Mouse (Mus musculus) cerebellum, adult 2 months (tissue): ENCODE measurements around the gene Kcnd3. TPM values are rescaled to one million over a fixed set of nuclear protein-coding genes. Genes with fewer than 3 reads are reported as not detected.

Source experiments
- DNase-seq, 2 experiments: peaks; one replicate each; pipeline ENCODE4 v3.0.0; 2021
- H3K27ac ChIP-seq: fragments of 200-500 bp; 2 replicates; pipeline ENCODE4 v1.5.1; 2012; ENCODE audit warnings: low read length, control low read depth, inconsistent platforms; ENCODE audit not compliant: insufficient read depth
- H3K27me3 ChIP-seq: fragments of 200-500 bp; 2 replicates; pipeline ENCODE4 v1.6.1; 2012; ENCODE audit warnings: inconsistent platforms, mild to moderate bottlenecking, low read length, moderate library complexity; ENCODE audit not compliant: control insufficient read depth, insufficient read depth
- H3K4me1 ChIP-seq: fragments of 200-500 bp; 2 replicates; pipeline ENCODE4 v1.6.1; 2011; ENCODE audit warnings: low read length; ENCODE audit not compliant: control insufficient read depth, insufficient read depth
- H3K4me3 ChIP-seq: fragments of 200-500 bp; replicated peaks from 2 replicates; pipeline ENCODE3; 2011; ENCODE audit warnings: mild to moderate bottlenecking, low read depth, low read length, control low read depth; ENCODE audit not compliant: insufficient read depth
- CTCF ChIP-seq: fragments of 200-500 bp; IDR thresholded peaks from 2 replicates; pipeline ENCODE4 v1.5.1; 2011; ENCODE audit warnings: low read depth, mild to moderate bottlenecking, control low read depth, low read length, moderate library complexity, borderline replicate concordance; ENCODE audit not compliant: insufficient read depth
- POLR2A ChIP-seq: fragments of 200-500 bp; IDR thresholded peaks from 2 replicates; pipeline ENCODE4 v1.6.1; 2011; ENCODE audit warnings: low read length, control low read depth, borderline replicate concordance; ENCODE audit not compliant: insufficient read depth
- WGBS: fragments of 180-500 bp; shearing (Covaris S2); methylation state at CpG from one replicate; pipeline ENCODE4 v1.1.7; 2018; 5-methylcytosine and 5-hydroxymethylcytosine counted together
- polyA plus RNA-seq: library from polyadenylated mRNA; depleted of rRNA; stranded (reverse); fragments of >200 nt; gene quantifications from 2 replicates; pipeline ENCODE4 v1.2.3, GENCODE M21; 2012

The Kcnd3 gene
- polyA plus RNA-seq, 1 experiment = 29.2 TPM

DNA sequence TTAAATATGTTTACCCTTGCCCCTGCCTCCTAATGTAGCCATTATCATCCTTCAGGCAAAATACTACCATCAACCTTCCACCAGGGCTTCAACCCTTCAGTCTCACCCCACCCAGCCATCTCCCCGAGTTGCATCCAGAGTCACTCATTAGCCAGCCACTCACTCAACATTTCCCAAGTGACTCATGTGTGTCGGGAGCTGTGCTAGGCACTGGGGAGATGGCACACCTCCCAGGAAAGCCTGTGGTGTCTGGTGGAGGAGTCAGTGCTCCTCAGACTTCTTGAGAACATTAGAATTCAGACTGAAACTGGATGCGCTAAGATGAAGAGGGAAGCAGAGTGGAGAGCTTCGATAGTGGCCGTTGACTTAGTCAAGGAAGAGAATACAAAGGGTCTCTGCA is 44.8 kb downstream of the Kcnd3 start:
- WGBS = 80% methylated on average over 5 of the region's 5 CpGs
- no peak overlapping the region for H3K27ac ChIP-seq
- H3K27me3 ChIP-seq = no peaks in the 10 kb centered on the region
- H3K4me3 ChIP-seq = no peak overlapping the region
- no peak for DNase-seq
- H3K4me1 ChIP-seq = peaks cover 22% of the 10 kb centered on the region
- TF ChIP-seq CTCF = no peak

DNA sequence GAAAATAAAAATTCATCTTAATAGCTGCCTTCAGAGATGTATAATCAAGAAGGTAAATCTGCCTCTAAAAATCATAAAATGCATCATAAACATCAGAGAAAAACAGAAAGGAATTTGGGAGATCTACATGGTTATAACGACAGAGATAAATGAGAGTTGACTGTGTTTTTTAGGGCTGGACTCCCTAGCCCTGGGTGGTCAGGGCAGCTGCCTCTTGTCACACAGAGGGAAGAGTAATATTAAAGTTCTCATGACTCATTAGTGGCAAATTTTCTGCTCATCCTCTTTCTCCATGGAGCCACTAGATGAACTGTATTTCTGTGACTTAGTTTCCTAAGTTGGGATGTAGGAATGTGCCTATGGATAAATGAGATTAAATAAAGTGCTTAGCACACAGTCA is 48.9 kb downstream of the Kcnd3 start:
- H3K4me3 ChIP-seq = no peak overlapping the region
- WGBS = 92% methylated on average over 1 of the region's 1 CpGs
- no peaks in the 10 kb centered on the region for H3K27me3 ChIP-seq
- no peak for TF ChIP-seq POLR2A
- no peak for TF ChIP-seq CTCF
- peaks cover 18% of the 10 kb centered on the region for H3K4me1 ChIP-seq
- DNase-seq = no peak
- H3K27ac ChIP-seq = no peak overlapping the region

DNA sequence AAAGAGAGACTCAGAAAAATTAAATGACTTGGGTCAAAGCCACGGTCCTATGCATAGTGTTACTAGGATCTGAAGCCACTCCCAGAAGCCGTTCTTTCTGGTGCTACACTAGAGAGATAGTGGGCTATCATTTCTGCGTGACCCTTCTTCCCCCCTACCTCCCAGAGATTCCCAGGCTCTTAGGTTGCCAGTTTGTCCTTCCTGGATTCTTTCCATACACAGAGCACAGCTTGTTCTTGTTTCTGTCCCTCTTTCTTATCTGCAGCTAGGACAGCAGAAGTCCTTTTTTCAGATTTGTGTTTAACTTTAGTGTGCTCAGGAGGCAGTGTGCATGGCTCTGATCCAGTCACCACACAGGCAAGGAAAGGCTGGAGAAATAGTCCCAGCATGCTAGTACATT is 52.1 kb downstream of the Kcnd3 start:
- DNase-seq = peak in 1 of 2 experiments; percentile 8
- Histone ChIP-seq H3K27ac (no peak overlapping the region), H3K27me3 (no peaks in the 10 kb centered on the region), H3K4me3 (no peak overlapping the region), H3K4me1 (peaks cover 5% of the 10 kb centered on the region; the same call in 1 of the 2 replicates)
- TF ChIP-seq POLR2A (no peak), CTCF (no peak)
- WGBS = 91% methylated on average over 3 of the region's 3 CpGs

DNA sequence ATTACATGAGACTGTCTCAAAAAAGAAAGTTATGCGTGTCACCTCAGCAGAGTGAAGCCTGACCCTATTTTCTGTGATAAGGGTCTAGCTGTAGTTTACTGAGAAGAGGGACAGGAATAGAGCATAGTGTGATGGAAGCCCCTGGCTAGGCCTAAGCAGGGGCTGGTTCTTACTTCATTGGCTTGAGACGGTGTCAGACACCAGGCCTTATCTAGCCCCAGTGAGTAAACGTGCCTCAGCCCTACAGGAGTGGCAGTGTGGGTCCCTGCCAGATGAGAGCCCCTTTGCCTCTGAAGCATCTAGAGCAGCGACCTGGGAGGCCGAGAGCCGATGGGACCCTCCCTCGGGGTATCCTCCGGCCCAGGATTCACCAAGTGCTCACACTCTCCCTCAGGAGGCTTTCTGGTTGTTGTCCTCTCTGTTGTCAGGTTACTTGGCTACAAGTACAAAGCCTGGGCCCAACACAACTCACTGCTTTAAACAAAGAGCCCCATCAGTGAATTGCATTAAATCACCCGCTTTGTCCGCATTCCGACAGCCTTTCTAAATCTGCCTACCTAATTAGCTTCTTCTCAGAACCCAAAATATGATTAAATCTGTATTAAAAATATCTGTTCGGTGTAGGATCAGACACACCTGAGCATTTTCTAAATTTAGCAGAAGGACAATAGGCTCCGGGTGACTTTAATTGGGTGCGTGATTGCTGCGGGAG is 53.2 kb downstream of the Kcnd3 start:
- no peak overlapping the region for H3K4me3 ChIP-seq
- no peak for TF ChIP-seq CTCF
- WGBS = 85% methylated on average over 15 of the region's 15 CpGs
- H3K27me3 ChIP-seq = no peaks in the 10 kb centered on the region
- H3K27ac ChIP-seq = no peak overlapping the region
- peak in 1 of 2 experiments; percentile 9 for DNase-seq
- peaks cover 5% of the 10 kb centered on the region for H3K4me1 ChIP-seq

DNA sequence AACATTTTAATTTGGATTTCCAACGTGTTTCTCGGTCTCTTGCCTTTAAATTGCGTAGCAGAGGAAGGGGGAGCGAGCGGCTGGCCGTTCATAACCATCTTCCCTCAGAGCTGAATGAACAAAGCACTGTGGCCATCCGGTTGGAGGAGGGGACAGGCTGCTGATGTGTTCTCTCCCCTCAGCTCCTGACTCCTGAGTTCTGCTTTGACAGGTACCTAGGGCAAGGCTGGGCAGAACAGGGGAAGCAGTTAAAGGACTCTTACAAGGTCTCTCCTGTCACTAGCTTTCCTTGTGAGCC is 53.7 kb downstream of the Kcnd3 start:
- Histone ChIP-seq H3K4me1 (peaks cover 5% of the 10 kb centered on the region), H3K27ac (no peak overlapping the region), H3K27me3 (no peaks in the 10 kb centered on the region), H3K4me3 (no peak overlapping the region)
- 84% methylated on average over 7 of the region's 7 CpGs for WGBS
- no peak for TF ChIP-seq CTCF
- DNase-seq = peak in 1 of 2 experiments; percentile 7

DNA sequence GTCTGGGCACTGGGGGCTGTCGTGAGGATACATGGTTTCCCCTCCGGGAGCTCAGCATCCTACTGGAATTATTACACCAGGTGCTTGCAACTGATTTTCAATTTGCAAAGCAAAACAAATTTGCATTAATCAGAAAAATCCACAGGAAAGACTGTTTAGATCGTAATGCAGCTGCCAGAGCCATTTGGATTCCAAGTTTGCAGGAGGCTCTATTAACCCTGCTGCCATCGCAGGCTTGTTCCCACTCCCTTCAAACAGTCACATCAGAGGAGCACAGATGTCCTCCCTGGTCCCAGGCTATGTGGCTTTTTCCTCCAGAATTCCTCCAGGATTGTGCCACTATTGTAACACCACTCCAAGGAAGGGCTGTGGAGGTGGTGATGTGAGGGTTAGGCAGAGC is 54.5 kb downstream of the Kcnd3 start:
- no peak overlapping the region for H3K27ac ChIP-seq
- TF ChIP-seq CTCF (no peak), POLR2A (no peak)
- peaks cover 9% of the 10 kb centered on the region for H3K4me1 ChIP-seq
- no peak overlapping the region for H3K4me3 ChIP-seq
- H3K27me3 ChIP-seq = no peaks in the 10 kb centered on the region
- DNase-seq = no peak
- 79% methylated on average over 4 of the region's 4 CpGs for WGBS

DNA sequence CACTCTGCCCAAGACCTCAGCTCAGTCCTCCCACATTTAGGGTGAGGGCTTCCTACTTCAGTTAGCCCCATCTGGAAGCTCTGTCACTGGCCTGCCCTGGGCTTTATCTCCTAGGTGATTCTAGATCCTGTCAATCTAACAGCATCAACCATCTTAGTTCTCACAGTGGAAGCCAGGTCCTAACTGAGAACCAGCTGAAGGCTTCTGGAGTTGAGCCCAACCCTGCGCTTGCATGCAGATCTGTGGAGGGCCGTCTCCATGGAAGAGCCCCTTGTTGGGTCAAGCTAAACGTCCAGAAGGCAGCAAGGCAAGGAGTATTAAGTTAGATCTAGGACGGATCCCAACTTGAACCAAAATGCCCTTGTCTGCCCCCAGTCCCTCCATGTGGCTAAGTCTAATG is 57.2 kb downstream of the Kcnd3 start:
- TF ChIP-seq CTCF = no peak
- TF ChIP-seq POLR2A = no peak
- Histone ChIP-seq H3K4me1 (peaks cover 26% of the 10 kb centered on the region), H3K27ac (no peak overlapping the region), H3K4me3 (no peak overlapping the region), H3K27me3 (no peaks in the 10 kb centered on the region)
- no peak for DNase-seq
- 51% methylated on average over 4 of the region's 4 CpGs for WGBS

DNA sequence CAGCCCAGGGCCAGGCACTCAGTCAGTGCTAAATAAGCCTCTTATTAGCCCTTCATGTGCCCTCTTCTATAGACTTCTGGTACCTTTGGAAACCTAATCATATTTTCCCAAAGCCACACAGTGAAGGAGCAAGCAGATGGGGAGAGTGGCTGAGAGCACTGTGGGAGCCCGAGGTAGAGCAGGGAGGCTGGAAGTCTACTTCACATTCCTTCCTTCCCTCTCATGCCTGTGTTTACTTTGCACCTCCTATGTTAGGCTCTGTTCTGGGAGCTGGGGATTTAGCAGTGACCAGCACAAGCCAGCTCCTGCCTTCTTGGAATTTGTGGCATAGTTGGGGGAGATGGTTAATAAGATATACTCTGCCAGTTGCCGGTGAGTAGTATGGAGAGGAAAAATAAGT is 59.7 kb downstream of the Kcnd3 start:
- 64% methylated on average over 2 of the region's 2 CpGs for WGBS
- DNase-seq = no peak
- Histone ChIP-seq H3K4me3 (no peak overlapping the region), H3K27ac (no peak overlapping the region; the same call in 1 of the 2 replicates), H3K4me1 (peaks cover 41% of the 10 kb centered on the region), H3K27me3 (no peaks in the 10 kb centered on the region)
- no peak for TF ChIP-seq CTCF
- TF ChIP-seq POLR2A = no peak
